Mouse (Mus musculus): Measurements from ENCODE around the gene Trnau1ap.

DNA sequence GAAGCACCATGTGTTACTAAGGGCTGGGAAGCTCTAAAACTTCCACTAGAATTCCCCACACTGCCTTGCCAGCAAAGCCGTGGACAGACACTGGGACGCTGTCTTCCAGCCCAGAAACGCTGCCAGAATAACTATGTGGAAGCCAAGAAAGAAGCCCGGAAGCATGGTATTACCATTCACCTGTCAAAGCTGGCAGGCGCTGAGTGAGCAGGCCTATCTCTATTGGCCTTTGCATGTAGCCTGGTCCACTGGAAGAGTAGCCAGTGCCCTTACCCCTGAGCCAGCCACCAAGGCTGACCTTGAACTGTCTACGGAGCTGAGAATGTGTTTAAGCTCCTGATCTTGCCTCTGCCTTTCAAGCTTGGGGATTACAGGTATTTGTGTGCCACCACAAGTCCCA lies 27.9 kb downstream of the Trnau1ap start:
- TF ChIP-seq CTCF (IDR thresholded peaks at IDR 0.05; ENCODE audit: borderline replicate concordance, insufficient read depth, low read depth, low read length) (no peak), POLR2A (IDR thresholded peaks at IDR 0.05; ENCODE audit: borderline replicate concordance, insufficient read depth, low read length) (no peak)

Data from cerebellum, adult 2 months (tissue).